Mouse (Mus musculus): ENCODE results near the gene Gabrd. TPM values are rescaled to one million over a fixed set of nuclear protein-coding genes. Genes with fewer than 3 reads are reported as not detected.

Gabrd gene
- polyA plus RNA-seq, 1 experiment from 2014 or later, result 0.36 TPM

DNA sequence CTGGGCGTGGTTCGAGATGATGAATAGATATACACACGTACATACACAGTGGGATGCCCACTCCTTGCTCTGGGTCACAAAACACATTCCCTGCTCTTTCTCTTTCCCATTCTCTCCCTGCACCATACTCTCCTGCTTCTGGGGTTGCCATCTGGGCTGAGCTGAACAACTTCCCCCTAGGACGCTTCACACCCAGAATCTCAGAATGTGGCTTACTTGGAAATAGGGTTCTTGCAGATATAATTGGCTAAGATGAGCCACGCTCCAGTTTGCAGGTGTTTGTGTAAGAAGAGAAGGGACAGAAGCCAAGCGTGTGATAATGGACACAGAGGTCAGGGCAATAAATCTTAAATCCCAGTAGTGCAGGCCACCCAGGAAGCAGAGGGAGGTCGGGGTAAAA, 15.9 kb downstream of the Gabrd start:
- Histone ChIP-seq H3K36me3 (no peaks in the 10 kb centered on the region), H3K4me2 (no peak overlapping the region), H3K4me1 (no peaks in the 10 kb centered on the region), H3K9me3 (no peaks in the 10 kb centered on the region), H3K9ac (no peak overlapping the region), H3K27ac (no peak overlapping the region), H3K27me3 (peaks cover 20% of the 10 kb centered on the region), H3K4me3 (no peak overlapping the region)
- WGBS, result 37% methylated on average over 7 of the region's 7 CpGs
- ATAC-seq (ENCODE audit: insufficient number of reproducible peaks, low FRiP score, low TSS enrichment, low read depth), result no peak

GRCm38 (mm10) chr4:155371797-155372735, 25.8 kb downstream of the Gabrd start:
- 77% methylated on average over 5 of the region's 5 CpGs for WGBS
- Histone ChIP-seq H3K9me3 (no peaks in the 10 kb centered on the region), H3K9ac (no peak overlapping the region), H3K27ac (no peak overlapping the region), H3K4me3 (no peak overlapping the region), H3K36me3 (no peaks in the 10 kb centered on the region), H3K4me2 (no peak overlapping the region), H3K27me3 (peaks cover 11% of the 10 kb centered on the region), H3K4me1 (no peaks in the 10 kb centered on the region)
- no peak for ATAC-seq (ENCODE audit: insufficient number of reproducible peaks, low FRiP score, low TSS enrichment, low read depth)

DNA sequence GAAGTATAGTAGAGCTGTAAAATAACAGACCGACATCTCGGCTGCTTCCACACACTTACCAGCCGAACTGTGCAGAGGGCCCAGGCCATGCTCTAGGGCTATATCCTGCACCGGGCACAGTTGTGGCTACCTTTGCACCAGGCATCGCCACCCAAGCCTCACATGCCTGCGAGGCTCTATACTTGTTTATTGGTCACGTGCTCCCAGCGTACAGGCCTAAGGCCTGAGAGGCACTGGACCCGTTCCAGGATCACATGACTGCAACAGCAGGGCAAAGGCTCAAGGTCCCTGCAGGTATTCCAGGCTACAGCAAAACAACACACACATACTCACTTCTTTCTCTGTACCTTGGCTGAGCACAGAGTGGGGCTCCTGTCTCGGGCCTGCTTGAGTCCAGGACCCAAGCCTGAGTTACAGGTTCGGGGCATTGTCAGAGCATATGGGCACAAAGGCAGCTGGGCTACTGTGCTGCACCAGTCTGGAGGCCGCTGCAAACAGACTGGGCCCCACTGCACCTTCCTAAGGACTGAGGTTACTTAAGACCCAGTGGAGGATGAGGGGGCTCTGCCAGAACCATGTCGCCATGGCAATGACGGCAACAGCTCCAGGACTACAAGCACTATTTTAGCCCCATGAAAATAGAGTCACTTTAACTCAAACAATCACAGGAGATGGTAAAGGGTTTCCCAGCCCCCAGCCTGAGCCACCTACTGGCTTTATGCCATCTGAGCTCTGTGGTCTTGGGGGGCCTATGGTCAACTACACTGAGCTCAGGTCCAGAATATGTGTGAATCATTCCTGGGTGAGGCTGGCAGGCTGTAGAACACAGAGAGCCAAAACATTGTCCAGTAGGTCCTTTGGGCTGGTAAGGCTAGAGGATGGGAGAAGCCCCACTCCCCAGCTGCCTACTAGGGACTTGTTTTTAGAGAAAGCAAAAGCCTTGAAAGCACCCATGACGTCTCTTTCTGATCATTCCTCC, 26.9 kb downstream of the Gabrd start:
- Histone ChIP-seq H3K4me2 (no peak overlapping the region), H3K4me3 (no peak overlapping the region), H3K4me1 (no peaks in the 10 kb centered on the region), H3K9me3 (no peaks in the 10 kb centered on the region), H3K27me3 (peaks cover 16% of the 10 kb centered on the region), H3K27ac (no peak overlapping the region), H3K36me3 (no peaks in the 10 kb centered on the region), H3K9ac (no peak overlapping the region)
- no peak for ATAC-seq (ENCODE audit: insufficient number of reproducible peaks, low FRiP score, low TSS enrichment, low read depth)
- 75% methylated on average over 15 of the region's 15 CpGs for WGBS

DNA sequence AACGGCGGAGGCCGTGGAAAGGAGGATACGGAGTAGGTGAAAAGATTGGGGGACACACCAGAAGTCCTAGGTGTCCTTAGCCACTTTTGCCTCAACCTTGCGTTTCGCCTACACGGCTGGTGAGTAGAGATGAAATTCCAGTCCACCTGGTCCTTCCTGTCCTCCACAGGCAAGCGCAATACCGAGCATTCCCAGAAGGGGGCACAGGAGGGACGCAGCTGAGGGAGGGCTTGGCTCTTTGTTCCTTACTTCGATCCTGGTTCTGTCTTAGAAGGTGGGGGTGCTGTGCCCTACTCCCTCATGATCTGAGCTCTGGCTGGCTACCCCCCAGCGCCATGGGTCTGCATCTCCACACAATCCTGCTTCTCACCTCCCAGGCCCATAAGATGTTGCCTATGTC, 29.2 kb downstream of the Gabrd start:
- no peak for ATAC-seq (ENCODE audit: insufficient number of reproducible peaks, low FRiP score, low TSS enrichment, low read depth)
- H3K36me3 ChIP-seq, result no peaks in the 10 kb centered on the region
- no peak overlapping the region for H3K4me3 ChIP-seq
- H3K9me3 ChIP-seq, result no peaks in the 10 kb centered on the region
- 32% methylated on average over 12 of the region's 12 CpGs for WGBS
- no peak overlapping the region for H3K4me2 ChIP-seq
- no peaks in the 10 kb centered on the region for H3K4me1 ChIP-seq
- H3K27ac ChIP-seq, result no peak overlapping the region
- H3K9ac ChIP-seq, result no peak overlapping the region
- peaks cover 37% of the 10 kb centered on the region for H3K27me3 ChIP-seq

DNA sequence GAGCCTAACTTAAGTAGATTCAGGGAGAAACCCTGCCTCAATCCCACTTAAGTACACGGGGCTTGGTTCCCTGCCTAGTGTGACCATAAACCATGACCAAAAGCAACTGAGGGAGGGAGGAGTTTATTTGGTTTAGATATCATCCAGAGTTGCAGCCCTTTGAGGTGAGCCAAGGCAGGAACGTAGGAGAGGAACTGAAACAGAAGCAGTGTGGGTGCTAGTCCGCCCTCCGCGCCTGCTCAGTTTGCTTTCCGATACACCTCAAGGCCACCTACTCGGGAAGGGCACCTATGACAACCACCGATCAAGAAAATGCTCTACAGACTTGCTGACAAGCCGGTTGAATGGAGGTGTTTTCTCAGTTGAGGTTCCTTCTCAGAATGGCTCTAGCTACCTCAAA, 30.2 kb downstream of the Gabrd start:
- Histone ChIP-seq H3K4me1 (no peaks in the 10 kb centered on the region), H3K27me3 (peaks cover 46% of the 10 kb centered on the region)
- 86% methylated on average over 9 of the region's 9 CpGs for WGBS

DNA sequence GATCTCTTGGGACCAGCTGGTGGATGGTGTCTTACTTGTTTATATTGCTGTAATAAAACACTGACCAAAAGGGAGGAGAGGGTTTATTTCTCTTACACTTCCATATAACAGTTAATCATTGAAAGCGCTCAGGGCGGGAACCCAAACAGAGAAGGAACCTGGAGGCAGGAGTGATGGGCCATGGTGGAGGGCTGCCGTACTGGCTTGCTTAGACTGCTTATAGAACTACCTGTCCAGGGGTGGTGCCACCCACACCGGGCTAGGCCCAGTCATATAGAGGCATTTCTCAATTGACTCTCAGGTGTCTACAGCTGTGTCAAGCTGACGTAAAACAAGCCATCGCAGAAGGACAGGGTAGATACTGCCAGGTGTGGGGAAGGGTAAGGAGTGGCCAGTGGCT, 31.1 kb downstream of the Gabrd start:
- Histone ChIP-seq H3K36me3 (no peaks in the 10 kb centered on the region), H3K9me3 (no peaks in the 10 kb centered on the region), H3K4me2 (no peak overlapping the region), H3K27me3 (peaks cover 55% of the 10 kb centered on the region), H3K27ac (no peak overlapping the region), H3K4me1 (peaks cover 2% of the 10 kb centered on the region), H3K9ac (no peak overlapping the region), H3K4me3 (no peak overlapping the region)
- no peak for ATAC-seq (ENCODE audit: insufficient number of reproducible peaks, low FRiP score, low TSS enrichment, low read depth)
- WGBS, result 62% methylated on average over 6 of the region's 6 CpGs

More for the DNA sequence above, 30.2 kb downstream of the Gabrd start:
- Histone ChIP-seq H3K9me3 (no peaks in the 10 kb centered on the region), H3K9ac (no peak overlapping the region), H3K4me2 (no peak overlapping the region), H3K27ac (no peak overlapping the region), H3K4me3 (no peak overlapping the region), H3K36me3 (no peaks in the 10 kb centered on the region)
- no peak for ATAC-seq (ENCODE audit: insufficient number of reproducible peaks, low FRiP score, low TSS enrichment, low read depth)

- Histone ChIP-seq H3K4me2 (no peak overlapping the region), H3K27me3 (peaks cover 93% of the 10 kb centered on the region), H3K4me1 (peaks cover 12% of the 10 kb centered on the region), H3K27ac (no peak overlapping the region), H3K36me3 (no peaks in the 10 kb centered on the region), H3K9me3 (no peaks in the 10 kb centered on the region), H3K4me3 (no peak overlapping the region), H3K9ac (no peak overlapping the region)
- no peak for ATAC-seq (ENCODE audit: insufficient number of reproducible peaks, low FRiP score, low TSS enrichment, low read depth)
- 39% methylated on average over 5 of the region's 5 CpGs for WGBS
Observed at GRCm38 (mm10) chr4:155362443-155362842, 35.5 kb downstream of the Gabrd start.

- Histone ChIP-seq H3K4me3 (peak within 1 kb of the TSS; percentile 47), H3K27ac (no peak within 1 kb of the TSS), H3K36me3 (no peaks in the 10 kb centered on the region), H3K9ac (no peak within 1 kb of the TSS), H3K27me3 (peaks cover 90% of the 10 kb centered on the region), H3K9me3 (no peaks in the 10 kb centered on the region), H3K4me2 (peak within 1 kb of the TSS; percentile 66), H3K4me1 (peaks cover 12% of the 10 kb centered on the region)
- peak; percentile 70 for ATAC-seq (ENCODE audit: insufficient number of reproducible peaks, low FRiP score, low TSS enrichment, low read depth)
- under 1% methylated on average over 51 of the region's 51 CpGs for WGBS
Observed at GRCm38 (mm10) chr4:155361303-155361791, 36.6 kb downstream of the Gabrd start, which contains the start of gene Prkcz. Gene Prkcz, minus strand, starts transcription at chr4:155361361.

DNA sequence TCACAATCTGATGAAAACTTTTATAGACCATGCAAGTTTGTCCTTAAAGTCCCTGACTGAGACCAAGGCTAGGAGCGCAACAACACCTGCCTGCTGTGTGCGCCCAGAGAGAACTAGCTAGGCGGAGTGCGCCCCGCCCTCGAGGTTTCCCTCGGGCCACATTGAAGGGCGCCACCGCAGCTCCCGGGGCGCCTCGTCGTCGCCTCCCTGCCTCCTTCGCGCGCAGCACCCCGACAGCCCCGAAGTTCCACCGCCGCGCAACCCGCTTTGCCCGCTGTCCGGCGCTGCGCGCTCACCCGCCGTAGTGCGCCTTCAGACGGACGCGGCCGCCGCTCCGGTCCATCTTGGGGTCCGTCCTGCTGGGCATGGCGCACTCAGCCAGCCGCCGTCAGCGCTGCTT, 37.1 kb downstream of the Gabrd start:
- Histone ChIP-seq H3K9ac (no peak overlapping the region), H3K36me3 (no peaks in the 10 kb centered on the region), H3K27me3 (peaks cover 88% of the 10 kb centered on the region), H3K9me3 (no peaks in the 10 kb centered on the region), H3K4me2 (peak overlapping the region; percentile 66), H3K4me3 (peak overlapping the region; percentile 47), H3K4me1 (peaks cover 12% of the 10 kb centered on the region), H3K27ac (no peak overlapping the region)
- under 1% methylated on average over 34 of the region's 42 CpGs for WGBS
- no peak for ATAC-seq (ENCODE audit: insufficient number of reproducible peaks, low FRiP score, low TSS enrichment, low read depth)

DNA sequence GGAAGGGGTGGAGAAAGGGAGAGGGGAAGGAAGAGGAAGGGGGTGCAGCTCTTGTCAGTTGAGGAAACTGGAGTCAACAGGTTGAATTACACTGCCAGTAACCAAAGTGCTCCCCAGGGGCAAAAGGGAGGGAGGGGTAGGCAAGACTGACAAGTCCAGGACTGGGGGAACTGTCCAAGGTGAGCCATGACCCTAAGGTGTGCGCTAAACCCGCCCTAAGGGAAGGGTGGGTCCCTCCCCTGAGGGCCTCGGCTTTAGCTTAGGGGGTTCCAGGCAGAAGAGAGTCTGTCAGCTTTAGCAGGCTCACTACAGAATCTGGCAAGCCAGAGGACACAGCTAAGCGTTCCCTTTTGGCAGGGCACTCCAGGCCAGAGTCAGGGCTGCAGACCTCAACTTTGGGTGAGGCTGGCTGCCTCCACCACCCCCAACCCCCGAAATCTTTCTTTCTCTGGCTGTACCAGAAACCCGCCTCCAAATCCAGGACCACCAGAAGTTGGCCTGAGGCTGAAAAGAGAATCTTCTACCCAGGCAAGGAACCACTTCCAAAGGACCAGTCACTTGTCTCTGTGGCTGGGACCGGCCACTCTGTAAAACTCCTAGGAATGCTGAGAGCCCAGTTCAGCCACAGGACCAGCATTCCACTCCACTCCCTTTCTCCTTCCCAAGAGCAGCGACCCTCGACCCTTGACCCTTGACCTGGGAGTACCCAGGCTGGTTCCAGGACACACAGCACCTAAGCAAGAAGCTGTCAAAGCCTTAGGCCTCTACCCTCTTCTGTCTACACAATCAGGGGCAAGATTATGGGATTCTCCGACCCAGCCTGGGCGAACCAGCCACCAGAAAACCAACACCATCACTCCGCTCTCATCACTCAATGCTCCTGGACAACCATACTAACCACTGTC, 38.1 kb downstream of the Gabrd start:
- H3K4me2 ChIP-seq, result no peak overlapping the region
- no peak for ATAC-seq (ENCODE audit: insufficient number of reproducible peaks, low FRiP score, low TSS enrichment, low read depth)
- no peaks in the 10 kb centered on the region for H3K9me3 ChIP-seq
- no peak overlapping the region for H3K27ac ChIP-seq
- H3K4me1 ChIP-seq, result peaks cover 12% of the 10 kb centered on the region
- H3K9ac ChIP-seq, result no peak overlapping the region
- H3K27me3 ChIP-seq, result peaks cover 79% of the 10 kb centered on the region
- no peak overlapping the region for H3K4me3 ChIP-seq
- no peaks in the 10 kb centered on the region for H3K36me3 ChIP-seq
- WGBS, result 42% methylated on average over 12 of the region's 12 CpGs

GRCm38 (mm10) chr4:155357601-155358000, 40.3 kb downstream of the Gabrd start:
- Histone ChIP-seq H3K4me1 (peaks cover 12% of the 10 kb centered on the region), H3K9me3 (no peaks in the 10 kb centered on the region), H3K9ac (no peak overlapping the region), H3K27me3 (peaks cover 58% of the 10 kb centered on the region), H3K4me2 (no peak overlapping the region), H3K36me3 (no peaks in the 10 kb centered on the region), H3K27ac (no peak overlapping the region), H3K4me3 (no peak overlapping the region)
- WGBS, result 52% methylated on average over 2 of the region's 2 CpGs
- ATAC-seq (ENCODE audit: insufficient number of reproducible peaks, low FRiP score, low TSS enrichment, low read depth), result no peak

Data from limb, embryonic 15.5 days (tissue).